Mouse (Mus musculus): ENCODE results near the gene Tor4a.
A peak's percentile ranks its signal among the peaks of the same experiment; 100 is the strongest.

Tor4a gene

GRCm38 (mm10) chr2:25196172-25196954 is at the start of gene Tor4a:
TSS of gene Tor4a (minus strand) at chr2:25196886.
- peak; percentile 89 for DNase-seq (ENCODE audit: extremely low read depth, insufficient read length, low spot score)

GRCm38 (mm10) chr2:25244144-25244543 is 47.5 kb upstream of the Tor4a start:
- DNase-seq (ENCODE audit: extremely low read depth, insufficient read length, low spot score), result no peak

GRCm38 (mm10) chr2:25243342-25243741 is 46.7 kb upstream of the Tor4a start:
- no peak for DNase-seq (ENCODE audit: extremely low read depth, insufficient read length, low spot score)

GRCm38 (mm10) chr2:25242101-25242506 is 45.4 kb upstream of the Tor4a start, which contains the start of the genes Rnf208 and Cysrt1:
TSS of gene Rnf208 (plus strand) at chr2:25242255.
TSS of gene Cysrt1 (minus strand) at chr2:25242452.
- DNase-seq (ENCODE audit: extremely low read depth, insufficient read length, low spot score), result no peak

GRCm38 (mm10) chr2:25241438-25241775 is 44.7 kb upstream of the Tor4a start:
- no peak for DNase-seq (ENCODE audit: extremely low read depth, insufficient read length, low spot score)

- no peak for DNase-seq (ENCODE audit: extremely low read depth, insufficient read length, low spot score)
Observed at GRCm38 (mm10) chr2:25240723-25241437, 44.2 kb upstream of the Tor4a start.

GRCm38 (mm10) chr2:25240310-25240709 is 43.6 kb upstream of the Tor4a start:
- DNase-seq (ENCODE audit: extremely low read depth, insufficient read length, low spot score), result no peak

GRCm38 (mm10) chr2:25239766-25240165 is 43.1 kb upstream of the Tor4a start:
- DNase-seq (ENCODE audit: extremely low read depth, insufficient read length, low spot score), result no peak

GRCm38 (mm10) chr2:25238106-25238505 is 41.4 kb upstream of the Tor4a start:
- no peak for DNase-seq (ENCODE audit: extremely low read depth, insufficient read length, low spot score)

GRCm38 (mm10) chr2:25237522-25237921 is 40.8 kb upstream of the Tor4a start:
- DNase-seq (ENCODE audit: extremely low read depth, insufficient read length, low spot score), result no peak

GRCm38 (mm10) chr2:25236614-25237013 is 39.9 kb upstream of the Tor4a start, which contains the start of gene Rnf224:
TSS of gene Rnf224 (minus strand) at chr2:25236787.
- no peak for DNase-seq (ENCODE audit: extremely low read depth, insufficient read length, low spot score)

GRCm38 (mm10) chr2:25234551-25235220 is 38.0 kb upstream of the Tor4a start:
- DNase-seq (ENCODE audit: extremely low read depth, insufficient read length, low spot score), result no peak

GRCm38 (mm10) chr2:25234050-25234449 is 37.4 kb upstream of the Tor4a start, which contains the start of gene Slc34a3:
TSS of gene Slc34a3 (minus strand) at chr2:25234364.
- no peak for DNase-seq (ENCODE audit: extremely low read depth, insufficient read length, low spot score)

- DNase-seq (ENCODE audit: extremely low read depth, insufficient read length, low spot score), result no peak
Observed at GRCm38 (mm10) chr2:25233421-25233820, 36.7 kb upstream of the Tor4a start.

GRCm38 (mm10) chr2:25231038-25231437 is 34.4 kb upstream of the Tor4a start:
- DNase-seq (ENCODE audit: extremely low read depth, insufficient read length, low spot score), result no peak

GRCm38 (mm10) chr2:25230581-25230980 is 33.9 kb upstream of the Tor4a start:
- DNase-seq (ENCODE audit: extremely low read depth, insufficient read length, low spot score), result no peak

GRCm38 (mm10) chr2:25229582-25229981 is 32.9 kb upstream of the Tor4a start:
- no peak for DNase-seq (ENCODE audit: extremely low read depth, insufficient read length, low spot score)

- DNase-seq (ENCODE audit: extremely low read depth, insufficient read length, low spot score), result no peak
Observed at GRCm38 (mm10) chr2:25228995-25229530, 32.4 kb upstream of the Tor4a start.

- DNase-seq (ENCODE audit: extremely low read depth, insufficient read length, low spot score), result peak; percentile 78
Observed at GRCm38 (mm10) chr2:25228431-25228889, 31.8 kb upstream of the Tor4a start.

GRCm38 (mm10) chr2:25227406-25227805 is 30.7 kb upstream of the Tor4a start:
- DNase-seq (ENCODE audit: extremely low read depth, insufficient read length, low spot score), result no peak

GRCm38 (mm10) chr2:25226864-25227263 is 30.2 kb upstream of the Tor4a start:
- DNase-seq (ENCODE audit: extremely low read depth, insufficient read length, low spot score), result no peak
